In genomic region chr3:45593561-45593960, GRCm38 (mm10) we compare ENCODE assay signal across 21 mouse cellular contexts.
"Had no signal": no experiment of that assay in that cellular context is flagged by ENCODE, and none has a peak within 500 bp of the region (broad histone marks: within the 10 kb centered on the region; RNA-seq: fewer than 3 reads in every experiment).

No protein-coding gene starts in this region.

- H3K27ac ChIP-seq: kidney, postnatal 0 days; layer of hippocampus, adult 2 months; limb, embryonic 10.5 days; limb, embryonic 13.5 days; liver, embryonic 12.5 days; liver, embryonic 15.5 days; lung, embryonic 15.5 days; neural tube, embryonic 12.5 days; neural tube, embryonic 15.5 days; stomach, postnatal 0 days had no signal

- H3K4me3 ChIP-seq: layer of hippocampus, adult 2 months; limb, embryonic 10.5 days; limb, embryonic 13.5 days; liver, embryonic 12.5 days; liver, embryonic 15.5 days; lung, embryonic 15.5 days; megakaryocyte, embryonic 14.5 days; neural tube, embryonic 12.5 days; neural tube, embryonic 15.5 days had no signal

- DNase-seq: kidney, postnatal 25 days; layer of hippocampus, adult 9-11 months; liver; lung, adult 18-20 months; lung, postnatal 10 days; lung, postnatal 36 days; midbrain, embryonic 14.5 days; thymus, adult 2 months; thymus, postnatal 14 days; thymus, postnatal 4 days had no signal
